Mouse (Mus musculus): ENCODE measurements around the gene Arhgap23. TPM values are rescaled to one million over a fixed set of nuclear protein-coding genes. Genes with fewer than 3 reads are reported as not detected.

Arhgap23 gene
- polyA plus RNA-seq, 1 experiment: 31.5 TPM

DNA sequence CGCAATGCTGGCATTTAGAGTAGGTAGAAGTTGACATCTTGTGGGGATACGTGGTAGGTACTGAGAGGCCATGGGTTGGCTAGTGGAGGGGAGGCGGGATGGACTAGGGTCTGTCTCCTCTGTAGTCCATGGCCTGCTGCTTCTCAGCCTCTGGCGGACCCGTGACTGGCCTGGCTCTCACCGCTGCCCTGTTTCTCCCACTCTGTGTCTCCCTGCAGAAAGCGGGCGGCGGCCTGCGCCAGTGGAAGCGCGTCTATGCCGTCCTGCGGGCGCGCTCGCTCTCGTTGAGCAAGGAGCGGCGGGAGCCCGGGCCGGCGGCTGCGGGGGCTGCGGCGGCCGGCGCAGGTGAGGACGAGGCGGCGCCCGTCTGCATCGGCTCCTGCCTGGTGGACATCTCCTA, 47.8 kb downstream of the Arhgap23 start:
- no peak for DNase-seq (ENCODE audit: low read depth)

DNA sequence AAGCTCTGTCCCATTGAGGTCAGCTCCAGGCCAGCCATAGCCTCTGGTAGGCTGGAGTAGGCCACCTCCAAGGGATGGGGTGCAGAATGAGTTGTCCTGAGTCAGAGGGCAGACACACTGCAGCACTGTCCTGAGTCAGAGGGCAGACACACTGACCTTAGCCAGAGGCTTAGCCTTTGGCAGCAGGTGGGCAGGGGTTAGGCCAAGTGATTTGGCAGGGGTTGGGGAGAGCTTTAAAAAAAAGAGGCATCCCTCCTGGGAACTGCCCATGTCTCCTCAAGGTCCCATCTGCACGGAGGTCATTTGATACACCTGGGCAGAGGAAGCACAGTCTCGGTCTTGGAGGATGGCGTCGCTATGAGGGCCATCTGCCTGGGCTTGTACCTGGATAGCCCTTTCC, 48.7 kb downstream of the Arhgap23 start:
- no peak for DNase-seq (ENCODE audit: low read depth)

DNA sequence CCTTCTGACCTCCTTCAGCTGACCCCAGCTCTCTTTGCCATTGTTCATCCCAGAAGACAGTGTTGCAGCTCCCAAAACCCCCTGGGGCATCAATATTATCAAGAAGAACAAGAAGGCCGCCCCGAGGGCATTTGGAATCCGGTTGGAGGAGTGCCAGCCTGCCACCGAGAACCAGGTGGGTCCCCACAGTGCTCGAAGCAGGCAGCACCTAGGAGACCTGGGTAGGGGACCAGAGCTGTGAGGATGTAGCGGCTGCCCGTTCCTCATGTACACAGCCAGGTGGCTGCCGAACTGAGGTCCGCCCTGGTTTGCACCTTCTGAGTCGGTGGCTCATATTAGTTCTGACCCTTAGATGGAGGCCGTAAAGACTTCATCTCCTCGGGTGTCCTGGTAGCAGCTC, 50.6 kb downstream of the Arhgap23 start:
- no peak for DNase-seq (ENCODE audit: low read depth)

DNA sequence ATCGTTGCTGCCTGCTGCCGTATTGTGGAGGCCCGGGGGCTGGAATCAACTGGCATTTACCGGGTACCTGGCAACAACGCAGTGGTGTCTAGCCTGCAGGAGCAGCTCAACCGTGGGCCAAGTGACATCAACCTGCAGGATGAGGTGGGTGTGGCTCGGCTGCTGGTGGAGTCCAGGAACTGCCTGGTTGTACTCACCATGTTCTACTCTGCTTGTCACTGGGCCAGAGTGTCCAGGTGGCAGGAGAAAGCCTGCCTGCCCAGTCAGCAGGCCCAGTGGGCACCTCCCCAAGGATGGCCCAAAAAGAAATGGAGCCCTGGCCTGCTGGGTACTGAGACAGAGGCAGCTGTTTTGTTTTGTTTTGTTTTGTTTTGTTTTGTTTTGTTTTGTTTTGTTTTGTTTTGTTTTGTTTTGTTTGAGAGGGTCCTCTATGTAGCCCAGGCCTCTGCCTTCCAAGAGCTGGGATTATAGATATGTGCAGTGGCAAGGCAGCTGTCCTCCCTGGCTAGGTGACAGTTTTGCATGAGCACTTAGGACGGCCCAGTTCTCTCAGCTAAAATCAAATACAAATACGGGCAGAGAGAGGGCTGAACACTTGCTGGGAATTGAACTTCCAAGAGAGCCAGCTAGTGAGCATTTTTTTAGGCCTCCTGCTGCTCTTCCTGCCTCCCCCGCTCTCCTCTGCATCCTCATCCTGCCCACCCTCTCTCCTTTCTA, 51.3 kb downstream of the Arhgap23 start:
- no peak for DNase-seq (ENCODE audit: low read depth)

DNA sequence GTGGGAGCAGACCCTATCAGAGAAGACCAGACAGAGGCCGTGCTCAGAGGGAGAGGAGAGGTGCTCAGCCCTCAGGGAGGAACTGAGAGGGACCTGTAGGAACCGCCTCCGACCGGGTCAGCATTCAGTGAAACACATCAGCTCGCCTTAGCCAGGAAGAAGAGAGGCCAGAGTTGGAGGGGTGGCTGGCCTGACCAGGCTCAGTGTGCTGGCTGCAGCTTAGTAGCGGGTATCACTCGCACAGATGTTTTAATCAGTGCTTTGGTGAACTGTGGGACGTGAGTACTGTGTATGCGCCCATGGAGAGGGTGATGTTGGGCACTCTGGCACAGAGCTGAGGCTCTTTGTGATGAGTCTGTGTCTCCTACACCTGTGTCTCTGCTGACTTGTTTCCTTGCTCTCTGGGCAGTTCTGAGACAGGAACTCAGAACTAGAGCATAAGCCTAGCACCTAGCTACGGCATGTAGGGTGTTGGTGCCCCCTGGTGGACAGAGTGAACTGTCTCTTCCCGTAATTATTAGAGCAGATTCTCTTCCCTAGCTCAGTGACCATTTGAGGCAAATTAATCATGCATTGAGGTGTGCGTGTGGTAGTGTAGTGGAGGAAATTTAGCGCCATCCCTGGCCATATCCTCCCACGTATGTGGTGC, 53.4 kb downstream of the Arhgap23 start:
- no peak for DNase-seq (ENCODE audit: low read depth)

DNA sequence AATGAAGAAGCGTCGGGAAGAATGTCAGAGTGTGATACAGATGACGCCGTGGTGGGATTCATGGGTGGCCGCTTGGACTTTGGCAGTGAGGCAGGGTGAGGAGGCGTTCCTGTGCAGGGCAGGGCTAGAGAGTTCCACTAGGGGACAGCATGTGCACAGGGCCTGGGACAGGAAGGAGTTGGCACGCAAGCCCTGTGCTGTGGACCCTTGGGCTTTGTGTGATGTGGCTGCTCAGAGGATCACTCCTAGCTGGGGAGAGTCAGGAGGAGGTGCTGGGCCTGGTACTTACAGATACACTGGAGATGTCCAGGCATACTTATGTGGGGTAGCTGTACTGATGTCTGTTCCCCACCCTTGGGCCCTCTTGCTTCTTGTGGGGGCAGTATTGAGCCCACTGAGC, 54.5 kb downstream of the Arhgap23 start:
- no peak for DNase-seq (ENCODE audit: low read depth)

DNA sequence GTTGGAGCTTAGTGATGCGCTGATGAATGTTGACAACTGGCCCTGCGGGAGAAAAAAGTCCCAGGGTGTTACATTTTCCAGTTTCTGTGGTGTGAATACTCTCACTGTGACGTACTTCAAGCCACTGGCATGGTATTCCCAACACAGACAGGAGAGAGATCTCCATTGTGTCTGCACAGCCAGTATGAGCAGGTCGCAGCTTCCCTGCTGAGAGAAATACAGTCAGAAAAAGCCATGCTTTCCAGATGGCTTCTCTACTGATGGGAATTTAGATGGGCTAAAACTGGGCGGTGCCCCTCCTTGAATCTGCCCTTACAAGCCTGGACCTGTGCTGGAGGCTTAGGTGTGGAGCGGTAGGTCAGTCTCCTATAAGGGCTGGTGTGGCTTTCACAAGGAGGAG, 55.9 kb downstream of the Arhgap23 start:
- DNase-seq (ENCODE audit: low read depth): no peak

DNA sequence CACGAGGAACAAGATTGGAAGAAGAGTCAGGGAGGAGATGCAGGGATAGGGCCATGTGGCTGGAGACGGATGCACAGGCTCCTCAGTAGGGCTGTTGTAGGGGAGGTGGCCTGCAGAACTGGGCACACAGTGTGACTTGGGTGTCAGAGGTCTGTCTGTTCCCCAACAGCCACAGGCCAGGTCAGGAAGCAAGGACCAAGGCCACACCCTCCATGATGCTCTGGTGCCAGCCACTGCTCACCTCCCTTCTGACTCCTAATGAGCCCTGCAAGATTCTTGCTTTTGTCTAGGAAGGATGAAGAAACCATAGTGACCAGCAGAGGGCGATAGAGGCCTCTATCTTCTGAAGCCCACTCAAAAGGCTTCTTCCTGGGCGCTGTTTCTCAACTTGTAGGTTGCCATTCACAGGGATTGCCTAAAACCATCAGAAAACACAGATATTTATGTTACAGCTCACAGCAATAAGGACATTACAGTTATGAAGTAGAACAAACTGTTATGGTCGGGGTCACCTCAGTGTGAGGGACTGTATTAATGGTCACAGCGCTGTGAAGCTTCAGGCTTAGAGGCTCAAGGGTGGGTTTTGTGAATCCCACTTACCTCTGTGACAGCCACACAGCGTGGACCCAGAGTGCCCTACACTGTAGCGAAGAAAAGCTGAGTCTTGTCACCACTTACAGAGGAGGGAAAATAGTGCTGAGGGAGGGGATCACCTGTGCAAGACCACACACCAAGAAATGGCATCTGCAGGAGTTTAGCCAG, 61.2 kb downstream of the Arhgap23 start:
- no peak for DNase-seq (ENCODE audit: low read depth)

DNA sequence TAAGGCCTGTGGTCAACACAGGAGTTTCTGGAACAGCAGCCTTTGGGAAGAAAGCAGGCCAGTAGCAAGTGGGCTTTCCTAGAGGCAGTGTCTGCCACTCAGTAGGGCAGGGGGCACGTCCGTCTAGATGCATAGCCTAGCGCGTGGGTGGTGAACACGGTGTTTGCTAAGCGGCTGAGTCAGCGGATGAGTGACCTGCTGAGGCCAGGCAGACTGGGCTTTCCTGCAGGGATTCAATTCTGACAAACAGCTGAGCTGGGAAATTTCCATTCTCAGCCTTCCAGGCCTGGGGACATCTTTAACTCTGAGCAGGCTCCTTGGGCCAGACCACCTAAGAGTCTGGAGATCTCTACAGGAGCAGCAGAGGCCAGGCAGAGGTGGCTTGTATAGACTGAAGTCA, 62.1 kb downstream of the Arhgap23 start:
- no peak for DNase-seq (ENCODE audit: low read depth)

DNA sequence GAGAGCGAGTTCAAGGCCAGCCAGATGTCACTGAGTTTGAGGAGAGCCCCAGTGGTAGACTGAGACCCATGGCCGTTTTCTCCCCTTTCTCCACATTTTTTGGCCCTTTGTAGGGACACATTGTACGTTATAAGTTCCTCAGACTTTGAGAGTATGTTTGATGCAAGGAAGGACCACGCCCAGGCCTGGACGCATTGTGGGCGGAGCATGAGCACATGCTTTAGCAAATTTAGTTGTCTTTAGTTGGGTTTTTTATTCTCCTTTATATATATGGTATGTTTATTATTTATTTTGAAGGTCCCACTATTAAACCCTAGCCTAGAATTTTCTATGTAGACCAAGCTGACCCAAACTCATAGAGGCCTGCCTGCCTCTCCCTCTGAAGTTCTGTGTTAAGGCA, 63.0 kb downstream of the Arhgap23 start:
- DNase-seq (ENCODE audit: low read depth): no peak

DNA sequence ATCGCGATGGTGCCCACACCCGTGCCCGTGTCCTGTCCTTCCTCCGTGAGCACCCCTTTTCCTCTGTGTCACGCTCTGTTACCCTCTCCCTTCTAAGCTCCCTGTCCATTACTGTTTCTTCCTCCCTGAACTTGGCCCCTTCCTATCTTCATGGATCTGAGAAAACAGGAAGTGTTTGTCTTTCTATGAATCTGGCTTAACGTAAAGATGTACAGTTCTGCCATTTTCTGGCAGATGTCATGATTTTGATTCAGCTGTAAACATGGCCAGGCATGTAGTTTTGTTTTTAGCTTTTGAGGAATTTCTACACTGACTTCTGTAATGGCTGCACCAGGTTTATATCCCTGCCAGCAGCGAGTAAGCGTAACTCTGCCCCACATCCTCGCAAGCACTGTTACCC, 63.8 kb downstream of the Arhgap23 start:
- DNase-seq (ENCODE audit: low read depth): no peak

DNA sequence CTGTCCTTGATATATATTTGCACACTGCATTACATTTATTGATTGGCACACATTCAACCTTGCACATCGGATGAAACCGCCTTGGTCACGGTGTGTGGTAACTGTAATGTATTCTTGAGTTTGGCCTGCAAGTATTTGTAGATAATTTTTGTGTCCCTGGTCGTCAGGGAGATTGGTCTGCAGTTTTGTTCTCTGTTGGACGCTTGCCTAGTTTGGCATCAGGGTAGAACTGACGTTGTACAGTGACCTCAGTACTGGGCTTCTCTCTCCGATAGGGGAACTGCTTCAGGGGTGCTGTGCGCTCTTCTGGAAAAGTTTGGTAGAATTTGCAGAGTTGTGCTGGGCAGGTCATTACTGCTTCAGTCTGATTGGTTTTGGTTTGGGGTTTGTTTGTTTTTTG, 64.5 kb downstream of the Arhgap23 start:
- no peak for DNase-seq (ENCODE audit: low read depth)

DNA sequence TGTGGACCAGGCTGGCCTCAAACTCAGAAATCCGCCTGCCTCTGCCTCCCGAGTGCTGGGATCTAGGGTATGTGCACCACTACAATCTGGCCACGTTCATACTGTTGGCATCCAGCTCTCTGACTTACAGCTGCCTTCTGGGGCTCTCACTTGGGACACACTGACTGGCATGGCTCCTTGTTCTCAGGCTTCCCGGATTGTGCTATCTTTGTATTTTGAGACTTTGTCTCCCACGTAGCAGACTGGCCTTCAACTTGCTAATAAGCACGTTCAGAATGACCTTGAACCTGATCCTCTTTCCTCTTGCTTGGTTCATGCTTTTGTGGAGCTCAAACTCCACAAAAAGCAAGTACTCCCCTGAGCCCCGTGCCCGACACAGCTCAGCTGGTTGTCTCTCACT, 70.3 kb downstream of the Arhgap23 start:
- no peak for DNase-seq (ENCODE audit: low read depth)

DNA sequence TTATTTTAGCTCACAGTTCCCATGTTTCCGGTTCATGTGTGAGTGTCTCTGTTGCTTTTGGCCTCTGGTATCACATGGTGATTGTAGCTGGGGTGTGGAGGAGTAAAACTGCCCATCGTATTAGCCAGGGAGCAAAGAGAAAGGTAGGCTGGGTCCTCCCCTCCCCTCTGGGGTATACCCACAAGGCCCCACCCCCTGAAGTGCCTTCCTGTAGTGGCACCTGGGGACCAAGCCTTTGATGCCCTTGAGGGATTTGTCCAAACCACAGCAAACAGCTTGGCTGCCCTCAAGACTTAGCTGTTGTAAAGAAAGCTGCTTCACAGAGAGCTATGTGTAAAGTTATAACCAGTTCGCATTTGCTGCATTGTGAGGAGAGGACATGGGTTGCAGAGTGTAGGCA, 72.3 kb downstream of the Arhgap23 start:
- DNase-seq (ENCODE audit: low read depth): no peak

DNA sequence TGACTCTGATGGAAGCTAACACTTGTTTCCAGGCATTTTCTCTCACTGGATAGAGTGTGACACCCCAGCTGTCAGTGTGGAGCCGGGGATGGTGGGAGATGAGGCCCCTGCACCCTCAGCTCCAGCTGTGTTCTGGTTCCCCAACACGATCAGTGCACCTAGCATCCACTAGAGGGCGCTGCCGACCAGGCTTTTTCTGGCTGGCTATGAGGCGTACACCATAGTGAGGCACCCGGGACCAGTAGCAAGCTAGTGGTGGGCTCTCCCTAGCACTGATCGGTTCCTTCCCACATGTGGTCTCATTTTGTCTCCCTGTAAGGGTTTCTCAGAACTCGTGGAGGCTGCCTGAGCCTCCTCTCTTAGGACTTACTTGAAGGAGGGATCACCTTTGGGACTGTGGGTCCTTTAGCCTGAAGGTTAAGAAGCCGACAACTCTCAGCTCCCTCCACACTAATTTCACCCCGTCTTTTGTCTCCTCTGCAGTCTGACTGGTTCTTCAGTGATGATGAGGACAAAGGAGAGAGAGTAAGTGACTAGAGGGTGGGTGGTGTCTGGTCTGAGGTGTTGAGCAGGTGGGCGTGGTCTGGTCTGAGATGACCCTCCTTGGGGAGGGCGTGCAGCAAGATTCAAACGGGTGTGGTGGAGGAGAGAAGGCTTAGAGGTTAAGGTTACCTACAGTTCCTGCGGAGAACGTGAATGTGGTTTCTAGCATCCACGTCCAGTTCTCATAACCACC, 74.4 kb downstream of the Arhgap23 start:
- DNase-seq (ENCODE audit: low read depth): no peak

DNA sequence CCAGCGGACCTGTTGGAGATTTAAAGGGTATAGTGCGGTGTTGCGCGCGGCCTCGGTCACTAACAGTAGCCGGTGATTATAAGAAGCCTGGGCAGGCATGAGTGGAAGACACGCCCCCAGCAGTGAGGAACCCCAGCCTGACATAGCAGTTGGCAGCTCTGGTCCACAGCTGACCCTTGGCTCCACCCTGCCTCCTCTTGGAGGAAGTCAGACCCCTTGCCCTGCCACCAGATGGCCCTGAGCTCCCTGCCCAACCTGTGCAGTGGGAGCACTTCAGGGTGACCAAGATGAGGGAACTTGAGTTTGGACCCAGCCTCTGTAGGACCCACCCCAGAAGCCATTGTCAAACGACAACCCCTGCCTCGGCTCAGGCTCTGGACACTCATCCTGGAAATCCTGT, 76.3 kb downstream of the Arhgap23 start:
- no peak for DNase-seq (ENCODE audit: low read depth)

DNA sequence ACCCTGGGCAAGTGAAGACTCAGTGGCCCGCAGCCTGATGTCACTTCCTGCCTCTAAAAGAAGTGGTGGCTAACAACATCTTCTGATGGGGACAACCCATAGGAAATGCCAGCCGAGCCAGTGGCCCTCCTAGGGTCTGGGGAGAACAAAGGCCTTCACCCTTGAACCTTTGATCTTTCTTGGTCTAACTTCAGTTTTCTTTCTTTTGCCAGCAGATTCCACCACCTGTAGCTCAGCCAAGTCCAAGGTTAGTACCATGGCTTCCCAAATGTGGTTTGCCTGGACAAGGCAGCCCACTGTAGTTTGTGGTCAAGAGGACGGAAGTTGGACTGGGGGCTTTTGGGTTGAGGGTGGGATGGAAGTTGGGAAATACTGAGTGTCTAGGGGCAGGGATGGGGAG, 77.5 kb downstream of the Arhgap23 start:
- DNase-seq (ENCODE audit: low read depth): no peak

DNA sequence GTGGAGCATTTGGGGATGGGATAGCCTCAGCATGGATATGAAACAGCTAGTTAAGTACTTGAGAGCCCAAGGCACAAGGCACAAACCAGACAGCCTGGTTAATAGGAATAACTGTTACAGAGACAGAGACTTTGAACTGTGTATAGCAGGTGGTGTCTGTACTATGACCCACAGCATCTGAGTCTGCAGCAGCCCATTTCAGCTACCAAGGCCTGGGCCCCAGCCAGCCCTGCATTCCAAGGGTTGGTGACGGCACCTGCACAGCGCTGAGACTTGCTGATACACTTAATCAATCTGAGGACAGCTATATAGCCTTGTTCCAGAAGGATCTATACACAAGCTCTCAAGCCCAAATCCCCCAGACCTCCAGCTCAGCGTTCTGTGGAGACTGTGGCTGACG, 82.2 kb downstream of the Arhgap23 start:
- no peak for DNase-seq (ENCODE audit: low read depth)

DNA sequence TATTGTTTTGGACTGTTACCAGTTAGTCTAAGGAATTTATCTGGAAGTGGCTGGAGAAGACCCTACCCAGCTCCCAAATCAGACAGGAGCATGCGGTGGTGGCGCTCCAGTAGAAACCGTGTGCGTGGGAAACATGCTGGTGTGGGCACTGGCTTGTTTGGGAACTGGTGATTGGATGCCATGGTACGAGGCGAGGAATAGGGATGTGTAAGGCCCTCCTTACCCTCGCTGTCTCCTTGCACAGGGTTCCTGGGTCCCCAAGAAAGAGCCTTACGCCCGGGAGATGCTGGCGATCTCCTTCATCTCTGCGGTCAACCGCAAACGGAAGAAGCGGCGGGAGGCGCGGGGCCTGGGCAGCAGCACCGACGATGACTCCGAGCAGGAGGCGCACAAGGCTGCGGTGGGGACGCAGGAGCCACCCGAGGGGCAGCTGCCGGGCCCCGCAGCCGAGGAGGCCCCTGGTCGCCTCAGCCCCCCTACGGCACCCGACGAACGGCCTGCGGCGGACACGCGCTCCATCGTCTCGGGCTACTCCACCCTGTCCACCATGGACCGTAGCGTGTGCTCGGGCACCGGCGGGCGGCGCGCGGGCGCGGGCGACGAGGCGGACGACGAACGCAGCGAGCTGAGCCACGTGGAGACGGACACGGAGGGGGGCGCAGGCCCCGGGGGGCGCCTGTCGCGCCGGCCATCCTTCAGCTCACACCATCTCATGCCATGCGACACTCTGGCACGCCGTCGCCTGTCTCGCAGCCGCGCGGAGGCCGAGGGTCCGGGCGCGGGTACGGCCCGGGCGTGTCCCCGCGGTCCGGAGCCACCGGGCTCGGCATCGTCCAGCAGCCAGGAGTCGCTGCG, 84.8 kb downstream of the Arhgap23 start, which contains the start of gene 4933428G20Rik:
Gene 4933428G20Rik, minus strand, starts transcription at position 476 of the 855 bp plus-strand sequence.
- no peak for DNase-seq (ENCODE audit: low read depth)

DNA sequence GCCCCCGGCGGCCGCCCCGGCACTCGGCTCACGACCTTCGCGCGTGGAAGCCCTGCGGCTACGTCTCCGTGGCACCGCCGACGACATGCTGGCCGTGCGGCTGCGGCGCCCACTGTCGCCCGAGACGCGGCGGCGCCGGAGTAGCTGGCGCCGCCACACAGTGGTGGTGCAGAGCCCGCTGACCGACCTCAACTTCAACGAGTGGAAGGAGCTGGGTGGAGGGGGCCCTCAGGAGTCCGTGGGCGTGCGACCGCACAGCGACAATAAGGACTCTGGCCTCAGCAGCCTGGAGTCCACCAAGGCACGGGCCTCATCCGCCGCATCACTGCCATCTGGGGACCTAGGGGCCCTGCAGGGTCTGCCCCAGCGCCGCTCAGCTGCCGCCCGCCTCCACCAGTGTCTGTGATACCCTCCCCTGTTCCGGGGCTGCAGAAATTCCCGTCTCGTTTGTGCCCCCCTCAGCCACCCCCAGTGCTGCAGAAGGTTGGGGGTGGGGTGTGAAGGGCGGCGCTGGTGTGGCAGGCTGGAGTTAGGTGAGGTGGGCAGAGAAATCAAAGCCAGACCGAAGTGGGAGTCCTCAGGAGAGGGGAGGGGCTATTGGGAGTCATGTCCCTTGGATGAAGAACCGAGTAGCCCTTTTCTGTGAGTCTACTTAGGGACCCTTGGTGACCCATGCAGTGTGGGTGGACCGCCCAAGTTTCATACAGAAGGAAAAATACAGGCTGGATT, 85.6 kb downstream of the Arhgap23 start:
- no peak for DNase-seq (ENCODE audit: low read depth)

DNA sequence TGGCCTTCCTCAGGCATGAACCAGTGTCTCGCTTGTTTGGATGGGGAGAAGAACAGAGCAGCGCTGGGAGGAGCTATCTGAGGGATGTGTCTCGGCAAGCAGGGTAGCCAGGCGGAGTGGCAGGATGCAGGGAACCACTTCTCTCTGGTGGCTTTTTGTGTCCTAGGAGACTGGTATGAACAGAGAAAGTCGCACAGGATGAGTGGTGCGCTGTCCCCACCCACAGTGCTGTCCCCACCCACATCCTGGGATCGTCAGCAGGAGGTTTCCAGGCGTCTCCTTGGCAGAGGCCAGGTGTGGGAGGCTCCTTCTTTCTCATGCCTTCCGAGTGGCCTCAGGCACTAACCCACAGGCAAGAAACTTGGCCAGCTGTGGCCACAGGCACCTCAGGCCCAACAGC, 87.0 kb downstream of the Arhgap23 start:
- DNase-seq (ENCODE audit: low read depth): no peak
